Mouse (Mus musculus): ENCODE results near the gene Tnfsf13. TPM values are rescaled to one million over a fixed set of nuclear protein-coding genes. Genes with fewer than 3 reads are reported as not detected.

The Tnfsf13 gene
- polyA plus RNA-seq, 1 experiment from 2014 or later = 0.43 TPM

GRCm38 (mm10) chr11:69645860-69646259 is 39.7 kb downstream of the Tnfsf13 start:
- DNase-seq (ENCODE audit: low spot score) (no peak), ATAC-seq (replicated peaks; ENCODE audit: low FRiP score, low read depth) (no peak)
- H3K27me3 ChIP-seq (ENCODE audit: insufficient read depth, low read length) = no peaks in the 10 kb centered on the region
- no peaks in the 10 kb centered on the region for H3K4me1 ChIP-seq (replicated peaks; ENCODE audit: insufficient read depth, low read length)
- no peak overlapping the region for H3K27ac ChIP-seq
- H3K36me3 ChIP-seq (ENCODE audit: insufficient read depth, low read length) = peaks cover 79% of the 10 kb centered on the region
- no peak for TF ChIP-seq CTCF (IDR thresholded peaks at IDR 0.05; ENCODE audit: low read depth)
- no peak overlapping the region for H3K4me2 ChIP-seq (ENCODE audit: low read length)
- no peak overlapping the region for H3K9ac ChIP-seq (ENCODE audit: low read depth, low read length)
- WGBS = 90% methylated on average over 5 of the region's 5 CpGs
- no peak overlapping the region for H3K4me3 ChIP-seq (replicated peaks; ENCODE audit: low read depth, low read length)
- H3K9me3 ChIP-seq (replicated peaks; ENCODE audit: low read length) = no peaks in the 10 kb centered on the region

GRCm38 (mm10) chr11:69635471-69635870 is 50.1 kb downstream of the Tnfsf13 start:
- Histone ChIP-seq H3K4me2 (ENCODE audit: low read length) (peak overlapping the region; percentile 32), H3K27me3 (ENCODE audit: insufficient read depth, low read length) (no peaks in the 10 kb centered on the region), H3K4me3 (replicated peaks; ENCODE audit: low read depth, low read length) (no peak overlapping the region), H3K27ac (no peak overlapping the region), H3K9me3 (replicated peaks; ENCODE audit: low read length) (no peaks in the 10 kb centered on the region), H3K36me3 (ENCODE audit: insufficient read depth, low read length) (peaks cover 5% of the 10 kb centered on the region; the same call in 1 of the 2 replicates), H3K9ac (ENCODE audit: low read depth, low read length) (no peak overlapping the region), H3K4me1 (replicated peaks; ENCODE audit: insufficient read depth, low read length) (peaks cover 12% of the 10 kb centered on the region; the same call in 1 of the 2 replicates)
- WGBS = 78% methylated on average over 3 of the region's 3 CpGs
- no peak for ATAC-seq (replicated peaks; ENCODE audit: low FRiP score, low read depth)
- no peak for TF ChIP-seq CTCF (IDR thresholded peaks at IDR 0.05; ENCODE audit: low read depth)
- no peak for DNase-seq (ENCODE audit: low spot score)

- ATAC-seq (replicated peaks; ENCODE audit: low FRiP score, low read depth) (peak; percentile 57), DNase-seq (ENCODE audit: low spot score) (peak; percentile 72)
- Histone ChIP-seq H3K36me3 (ENCODE audit: insufficient read depth, low read length) (no peaks in the 10 kb centered on the region), H3K9ac (ENCODE audit: low read depth, low read length) (peak overlapping the region; percentile 97), H3K4me2 (ENCODE audit: low read length) (peak overlapping the region; percentile 51), H3K27me3 (ENCODE audit: insufficient read depth, low read length) (no peaks in the 10 kb centered on the region), H3K9me3 (replicated peaks; ENCODE audit: low read length) (no peaks in the 10 kb centered on the region), H3K27ac (peak overlapping the region; percentile 97), H3K4me3 (replicated peaks; ENCODE audit: low read depth, low read length) (peak overlapping the region; percentile 91), H3K4me1 (replicated peaks; ENCODE audit: insufficient read depth, low read length) (peaks cover 12% of the 10 kb centered on the region; the same call in 1 of the 2 replicates)
- WGBS = under 1% methylated on average over 38 of the region's 50 CpGs
- no peak for TF ChIP-seq CTCF (IDR thresholded peaks at IDR 0.05; ENCODE audit: low read depth)
These were observed 52.3 kb downstream of the Tnfsf13 start for GRCm38 (mm10) chr11:69633128-69633866.

MicroRNAs encoded within 50 kb of the gene (microRNA counts, 519-probe panel; counts per million panel counts)
- microRNA mmu-miR-1934 (330 counts per million, percentile 68 among the panel's probes with 10 or more counts), microRNA mmu-miR-467f (330 counts per million, percentile 68 among the panel's probes with 10 or more counts)

Small RNA genes lying within 50 kb of the gene (microRNA-seq; reads per million reads assigned to microRNA genes)
- gene Mir1934 (2.8 reads per million, percentile 6 among the genes with 10 or more reads in this experiment), gene Mir467f (not detected)

Other genes with a start within 250 kb of the Tnfsf13 start
- gene Dnah2, start 136.7 kb downstream of the Tnfsf13 start, polyA plus RNA-seq (2015; fragmentation: Nextera tagmentation; extraction: Ambion mirVana) = 0.32 and 0.52 TPM in 2 replicates
- gene Efnb3, start 125.6 kb downstream of the Tnfsf13 start, polyA plus RNA-seq (2015; fragmentation: Nextera tagmentation; extraction: Ambion mirVana) = 7.7 and 7.8 TPM in 2 replicates
- 17.9 and 19.4 TPM in 2 replicates for gene Wrap53, start 105.5 kb downstream of the Tnfsf13 start, polyA plus RNA-seq (2015; fragmentation: Nextera tagmentation; extraction: Ambion mirVana)
- 117 and 121 TPM in 2 replicates for gene Trp53, start 105.4 kb downstream of the Tnfsf13 start, polyA plus RNA-seq (2015; fragmentation: Nextera tagmentation; extraction: Ambion mirVana)
- gene Atp1b2, start 79.8 kb downstream of the Tnfsf13 start, polyA plus RNA-seq (2015; fragmentation: Nextera tagmentation; extraction: Ambion mirVana) = 13.7 and 16.3 TPM in 2 replicates
- 0.13 TPM in 1 of 2 replicates, not detected in the other for gene Shbg, start 67.9 kb downstream of the Tnfsf13 start, polyA plus RNA-seq (2015; fragmentation: Nextera tagmentation; extraction: Ambion mirVana)
- gene Sat2, start 63.8 kb downstream of the Tnfsf13 start, polyA plus RNA-seq (2015; fragmentation: Nextera tagmentation; extraction: Ambion mirVana) = 27.6 and 31.3 TPM in 2 replicates
- gene Fxr2, start 52.8 kb downstream of the Tnfsf13 start, polyA plus RNA-seq (2015; fragmentation: Nextera tagmentation; extraction: Ambion mirVana) = 17.4 and 18.4 TPM in 2 replicates
- 0.28 and 0.32 TPM in 2 replicates for gene Sox15, start 30.5 kb downstream of the Tnfsf13 start, polyA plus RNA-seq (2015; fragmentation: Nextera tagmentation; extraction: Ambion mirVana)
- 82.6 and 85.7 TPM in 2 replicates for gene Mpdu1, start 23.1 kb downstream of the Tnfsf13 start, polyA plus RNA-seq (2015; fragmentation: Nextera tagmentation; extraction: Ambion mirVana)
- gene Cd68, start 19.6 kb downstream of the Tnfsf13 start, polyA plus RNA-seq (2015; fragmentation: Nextera tagmentation; extraction: Ambion mirVana) = 10.4 and 12.8 TPM in 2 replicates
- 468 and 493 TPM in 2 replicates for gene Eif4a1, start 13.4 kb downstream of the Tnfsf13 start, polyA plus RNA-seq (2015; fragmentation: Nextera tagmentation; extraction: Ambion mirVana)
- 52.2 and 59.4 TPM in 2 replicates for gene Senp3, start 3.7 kb downstream of the Tnfsf13 start, polyA plus RNA-seq (2015; fragmentation: Nextera tagmentation; extraction: Ambion mirVana)
- gene Tnfsf12, start 10.1 kb upstream of the Tnfsf13 start, polyA plus RNA-seq (2015; fragmentation: Nextera tagmentation; extraction: Ambion mirVana) = 14.1 and 15.8 TPM in 2 replicates
- 8.0 and 8.4 TPM in 2 replicates for gene Tnfsfm13, start 10.3 kb upstream of the Tnfsf13 start, polyA plus RNA-seq (2015; fragmentation: Nextera tagmentation; extraction: Ambion mirVana)
- 19.0 and 21.0 TPM in 2 replicates for gene Polr2a, start 72.9 kb upstream of the Tnfsf13 start, polyA plus RNA-seq (2015; fragmentation: Nextera tagmentation; extraction: Ambion mirVana)
- 0.17 TPM in 1 of 2 replicates, not detected in the other for gene Slc35g3, start 76.2 kb upstream of the Tnfsf13 start, polyA plus RNA-seq (2015; fragmentation: Nextera tagmentation; extraction: Ambion mirVana)
- gene Zbtb4, start 80.1 kb upstream of the Tnfsf13 start, polyA plus RNA-seq (2015; fragmentation: Nextera tagmentation; extraction: Ambion mirVana) = 2.7 and 3.3 TPM in 2 replicates
- gene Chrnb1, start 110.2 kb upstream of the Tnfsf13 start, polyA plus RNA-seq (2015; fragmentation: Nextera tagmentation; extraction: Ambion mirVana) = 12.0 and 12.1 TPM in 2 replicates
- gene Fgf11, start 116.1 kb upstream of the Tnfsf13 start, polyA plus RNA-seq (2015; fragmentation: Nextera tagmentation; extraction: Ambion mirVana) = 0.63 and 0.98 TPM in 2 replicates
- 22.9 and 23.0 TPM in 2 replicates for gene Tmem102, start 119.8 kb upstream of the Tnfsf13 start, polyA plus RNA-seq (2015; fragmentation: Nextera tagmentation; extraction: Ambion mirVana)
- gene Gm39566, start 129.5 kb upstream of the Tnfsf13 start, polyA plus RNA-seq (2015; fragmentation: Nextera tagmentation; extraction: Ambion mirVana) = not detected in 2 replicates
- gene Spem2, start 132.7 kb upstream of the Tnfsf13 start, polyA plus RNA-seq (2015; fragmentation: Nextera tagmentation; extraction: Ambion mirVana) = not detected in 2 replicates
- not detected in 2 replicates for gene Spem1, start 136.4 kb upstream of the Tnfsf13 start, polyA plus RNA-seq (2015; fragmentation: Nextera tagmentation; extraction: Ambion mirVana)
- gene Nlgn2, start 152.0 kb upstream of the Tnfsf13 start, polyA plus RNA-seq (2015; fragmentation: Nextera tagmentation; extraction: Ambion mirVana) = 4.1 and 4.7 TPM in 2 replicates
- gene Tmem256, start 152.7 kb upstream of the Tnfsf13 start, polyA plus RNA-seq (2015; fragmentation: Nextera tagmentation; extraction: Ambion mirVana) = 485 and 528 TPM in 2 replicates
- 96.4 and 102 TPM in 2 replicates for gene Plscr3, start 160.6 kb upstream of the Tnfsf13 start, polyA plus RNA-seq (2015; fragmentation: Nextera tagmentation; extraction: Ambion mirVana)
- 6.3 and 7.0 TPM in 2 replicates for gene Tnk1, start 172.9 kb upstream of the Tnfsf13 start, polyA plus RNA-seq (2015; fragmentation: Nextera tagmentation; extraction: Ambion mirVana)
- not detected in 2 replicates for gene Tmem95, start 192.2 kb upstream of the Tnfsf13 start, polyA plus RNA-seq (2015; fragmentation: Nextera tagmentation; extraction: Ambion mirVana)
- 7.7 and 7.8 TPM in 2 replicates for gene Kctd11, start 195.6 kb upstream of the Tnfsf13 start, polyA plus RNA-seq (2015; fragmentation: Nextera tagmentation; extraction: Ambion mirVana)
- 0.33 and 0.48 TPM in 2 replicates for gene Acap1, start 209.8 kb upstream of the Tnfsf13 start, polyA plus RNA-seq (2015; fragmentation: Nextera tagmentation; extraction: Ambion mirVana)
- gene 2810408A11Rik, start 215.2 kb upstream of the Tnfsf13 start, polyA plus RNA-seq (2015; fragmentation: Nextera tagmentation; extraction: Ambion mirVana) = 12.5 and 13.0 TPM in 2 replicates
- 9.7 and 12.7 TPM in 2 replicates for gene Neurl4, start 215.3 kb upstream of the Tnfsf13 start, polyA plus RNA-seq (2015; fragmentation: Nextera tagmentation; extraction: Ambion mirVana)
- gene Gps2, start 228.1 kb upstream of the Tnfsf13 start, polyA plus RNA-seq (2015; fragmentation: Nextera tagmentation; extraction: Ambion mirVana) = 63.0 and 65.0 TPM in 2 replicates
- gene Eif5a, start 236.2 kb upstream of the Tnfsf13 start, polyA plus RNA-seq (2015; fragmentation: Nextera tagmentation; extraction: Ambion mirVana) = 1,371 and 1,476 TPM in 2 replicates

All from kidney, postnatal 0 days (tissue).